Mouse (Mus musculus): ENCODE data around the gene Dnajb4.
"Not testable (repeated sequence)": the region's sequence is repeated elsewhere in the genome, so short reads cannot be mapped to it uniquely, and the experiment has no call there.

DNA sequence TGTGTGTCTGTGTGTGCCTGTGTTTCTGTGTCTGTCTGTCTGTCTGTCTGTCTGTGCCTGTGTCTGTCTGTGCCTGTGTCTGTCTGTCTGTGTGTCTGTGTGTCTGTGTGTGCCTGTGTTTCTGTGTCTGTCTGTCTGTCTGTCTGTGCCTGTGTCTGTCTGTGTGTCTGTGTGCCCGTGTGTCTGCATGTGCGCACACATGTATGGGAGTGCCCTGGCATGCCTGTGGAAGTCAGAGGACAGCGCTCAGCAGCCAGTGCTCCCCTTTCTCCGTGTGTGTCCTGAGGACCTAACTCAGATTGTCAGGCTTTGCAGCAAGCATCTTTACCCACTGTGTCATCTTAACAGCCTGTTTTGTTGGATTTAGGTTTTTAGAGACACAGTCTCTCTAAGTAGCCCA is 80.7 kb downstream of the Dnajb4 start:
- not testable (repeated sequence) for TF ChIP-seq GATA1 (IDR thresholded peaks at IDR 0.05; ENCODE audit: borderline replicate concordance, low read length); FLI1 (IDR thresholded peaks at IDR 0.05; ENCODE audit: low read length)

All from megakaryocyte, embryonic 14.5 days (primary cell).